Mouse (Mus musculus): ENCODE results near the gene Camkv. TPM values are rescaled to one million over a fixed set of nuclear protein-coding genes. Genes with fewer than 3 reads are reported as not detected.

The Camkv gene
- polyA plus RNA-seq, 1 experiment from 2014 or later, result 3.5 TPM

DNA sequence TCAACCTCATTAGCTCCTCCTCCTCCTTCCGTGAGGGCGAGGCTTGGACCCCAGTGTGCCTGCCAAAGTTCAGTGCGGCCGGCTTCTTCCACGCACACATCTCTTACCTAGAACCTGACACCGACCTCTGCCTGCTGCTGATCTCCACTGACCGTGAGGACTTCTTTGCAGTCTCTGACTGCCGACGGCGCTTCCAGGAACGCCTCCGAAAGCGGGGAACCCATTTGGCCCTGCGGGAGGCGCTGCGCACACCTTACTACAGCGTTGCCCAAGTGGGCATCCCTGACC, 33.9 kb upstream of the Camkv start:
- Histone ChIP-seq H3K4me2 (ENCODE audit: low read depth, low read length) (peak overlapping the region; percentile 71), H3K4me3 (ENCODE audit: low read depth, low read length) (no peak overlapping the region), H3K4me1 (ENCODE audit: control insufficient read depth, insufficient read depth, low read length) (no peaks in the 10 kb centered on the region; the same call in 1 of the 2 replicates), H3K9ac (replicated peaks; ENCODE audit: low read length) (no peak overlapping the region; the same call in 1 of the 2 replicates), H3K9me3 (replicated peaks; ENCODE audit: control insufficient read depth, low read length) (no peaks in the 10 kb centered on the region), H3K27ac (replicated peaks; ENCODE audit: low read depth, low read length) (no peak overlapping the region), H3K36me3 (replicated peaks; ENCODE audit: control insufficient read depth, insufficient read depth, low read depth, low read length) (no peaks in the 10 kb centered on the region), H3K27me3 (ENCODE audit: control insufficient read depth, insufficient read depth, low read length) (peaks cover 3% of the 10 kb centered on the region)
- 9% methylated on average over 17 of the region's 17 CpGs for WGBS
- no peak for ATAC-seq (replicated peaks; ENCODE audit: insufficient number of reproducible peaks, low FRiP score, low TSS enrichment, low read depth)
- no peak for DNase-seq (ENCODE audit: low spot score)

DNA sequence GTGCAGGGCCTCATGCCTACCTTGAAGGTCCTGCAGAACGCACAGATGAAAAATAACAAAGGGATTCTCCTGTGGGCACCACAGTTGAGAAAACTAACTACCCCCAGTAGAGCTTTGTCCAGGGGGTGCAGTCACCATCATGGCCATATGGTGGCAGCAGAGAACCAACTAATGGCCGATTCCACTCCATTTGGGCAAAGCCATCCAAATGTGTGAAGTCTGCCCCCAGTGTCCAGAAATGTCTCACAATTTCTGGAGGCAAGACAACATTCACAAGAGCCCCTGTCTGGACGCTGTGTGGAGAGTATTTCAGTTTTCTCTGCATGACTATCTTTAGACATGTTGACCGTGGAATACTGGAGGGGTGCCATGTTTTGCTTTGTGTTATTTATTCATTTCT, 30.7 kb upstream of the Camkv start:
- peak; percentile 94 for DNase-seq (ENCODE audit: low spot score)
- H3K9ac ChIP-seq (replicated peaks; ENCODE audit: low read length), result no peak overlapping the region
- peaks cover 3% of the 10 kb centered on the region for H3K27me3 ChIP-seq (ENCODE audit: control insufficient read depth, insufficient read depth, low read length)
- 10% methylated on average over 4 of the region's 4 CpGs for WGBS
- H3K4me2 ChIP-seq (ENCODE audit: low read depth, low read length), result no peak overlapping the region
- ATAC-seq (replicated peaks; ENCODE audit: insufficient number of reproducible peaks, low FRiP score, low TSS enrichment, low read depth), result peak; percentile 54
- no peaks in the 10 kb centered on the region; the same call in 1 of the 2 replicates for H3K4me1 ChIP-seq (ENCODE audit: control insufficient read depth, insufficient read depth, low read length)
- H3K4me3 ChIP-seq (ENCODE audit: low read depth, low read length), result no peak overlapping the region
- no peak overlapping the region for H3K27ac ChIP-seq (replicated peaks; ENCODE audit: low read depth, low read length)
- H3K9me3 ChIP-seq (replicated peaks; ENCODE audit: control insufficient read depth, low read length), result no peaks in the 10 kb centered on the region
- H3K36me3 ChIP-seq (replicated peaks; ENCODE audit: control insufficient read depth, insufficient read depth, low read depth, low read length), result no peaks in the 10 kb centered on the region

DNA sequence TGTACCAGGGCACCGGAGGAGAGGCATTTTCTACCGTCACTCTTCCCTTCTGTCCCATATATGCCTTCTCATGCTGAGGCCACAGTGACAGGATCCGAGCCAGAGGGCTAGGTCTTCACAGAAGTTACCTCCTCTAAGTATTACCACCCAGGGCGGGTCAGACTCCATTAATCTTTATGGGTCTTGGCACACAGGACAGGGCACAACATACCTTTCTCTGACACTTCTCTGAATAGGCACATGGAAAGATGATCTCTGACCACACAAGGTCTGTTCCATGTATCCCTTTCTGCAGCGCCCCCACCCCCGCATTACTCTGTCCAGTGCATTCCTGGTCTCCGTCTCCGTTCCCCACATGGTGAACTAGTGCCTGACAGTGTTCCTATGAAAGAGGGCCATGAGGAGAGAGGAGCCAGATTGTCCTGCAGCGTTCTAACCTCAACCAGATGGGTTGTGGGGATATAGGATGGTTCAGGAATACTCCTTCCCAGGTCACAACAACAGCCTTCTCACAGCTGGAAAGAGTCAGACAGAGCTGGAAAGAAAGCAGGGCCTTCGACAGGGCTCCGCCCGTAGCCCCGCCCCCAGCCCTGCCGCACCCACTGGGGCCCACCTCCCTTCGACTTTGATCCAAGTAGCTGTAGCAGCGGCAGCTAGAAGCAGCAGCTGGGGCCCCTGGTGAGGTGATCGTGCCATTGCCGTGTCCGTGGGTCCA, 29.1 kb upstream of the Camkv start, which contains the start of gene Mst1r:
TSS of gene Mst1r (plus strand) at position 622 of the 715 bp plus-strand sequence.
- H3K36me3 ChIP-seq (replicated peaks; ENCODE audit: control insufficient read depth, insufficient read depth, low read depth, low read length), result no peaks in the 10 kb centered on the region
- 17% methylated on average over 19 of the region's 19 CpGs for WGBS
- peak; percentile 41 for ATAC-seq (replicated peaks; ENCODE audit: insufficient number of reproducible peaks, low FRiP score, low TSS enrichment, low read depth)
- H3K9ac ChIP-seq (replicated peaks; ENCODE audit: low read length), result peak within 1 kb of the TSS; percentile 39
- peak; percentile 87 for DNase-seq (ENCODE audit: low spot score)
- peak within 1 kb of the TSS; percentile 54 for H3K4me2 ChIP-seq (ENCODE audit: low read depth, low read length)
- peak within 1 kb of the TSS; percentile 27 for H3K4me3 ChIP-seq (ENCODE audit: low read depth, low read length)
- peaks cover 3% of the 10 kb centered on the region for H3K27me3 ChIP-seq (ENCODE audit: control insufficient read depth, insufficient read depth, low read length)
- H3K4me1 ChIP-seq (ENCODE audit: control insufficient read depth, insufficient read depth, low read length), result no peaks in the 10 kb centered on the region
- H3K9me3 ChIP-seq (replicated peaks; ENCODE audit: control insufficient read depth, low read length), result no peaks in the 10 kb centered on the region
- H3K27ac ChIP-seq (replicated peaks; ENCODE audit: low read depth, low read length), result no peak within 1 kb of the TSS

DNA sequence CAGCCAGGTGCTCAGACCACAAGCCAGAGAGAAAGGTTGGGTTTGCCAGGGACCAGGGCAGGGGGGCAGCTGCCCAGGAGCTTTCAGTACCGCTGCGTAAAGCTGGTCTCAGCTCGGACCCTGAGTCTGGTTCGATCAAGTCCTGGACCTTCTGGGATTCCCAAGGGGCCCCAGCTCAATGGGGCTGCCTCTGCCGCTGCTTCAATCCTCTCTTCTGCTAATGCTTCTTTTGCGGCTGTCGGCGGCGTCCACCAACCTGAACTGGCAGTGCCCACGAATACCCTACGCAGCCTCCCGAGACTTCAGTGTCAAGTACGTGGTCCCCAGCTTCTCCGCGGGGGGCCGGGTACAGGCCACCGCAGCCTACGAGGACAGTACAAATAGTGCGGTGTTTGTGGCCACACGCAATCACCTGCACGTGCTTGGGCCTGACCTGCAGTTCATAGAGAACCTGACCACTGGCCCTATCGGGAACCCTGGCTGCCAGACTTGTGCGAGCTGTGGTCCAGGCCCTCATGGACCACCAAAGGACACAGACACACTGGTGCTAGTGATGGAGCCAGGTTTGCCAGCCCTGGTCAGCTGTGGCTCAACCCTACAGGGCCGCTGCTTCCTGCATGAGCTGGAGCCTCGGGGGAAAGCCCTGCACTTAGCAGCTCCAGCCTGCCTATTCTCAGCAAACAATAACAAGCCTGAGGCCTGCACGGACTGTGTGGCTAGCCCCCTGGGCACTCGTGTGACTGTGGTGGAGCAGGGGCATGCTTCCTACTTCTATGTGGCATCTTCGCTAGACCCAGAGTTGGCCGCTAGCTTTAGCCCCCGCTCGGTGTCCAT, 28.3 kb upstream of the Camkv start:
- WGBS, result 47% methylated on average over 31 of the region's 31 CpGs
- Histone ChIP-seq H3K9ac (replicated peaks; ENCODE audit: low read length) (peak overlapping the region; percentile 39), H3K27ac (replicated peaks; ENCODE audit: low read depth, low read length) (no peak overlapping the region), H3K4me1 (ENCODE audit: control insufficient read depth, insufficient read depth, low read length) (no peaks in the 10 kb centered on the region), H3K4me3 (ENCODE audit: low read depth, low read length) (peak overlapping the region; percentile 27), H3K4me2 (ENCODE audit: low read depth, low read length) (peak overlapping the region; percentile 54), H3K27me3 (ENCODE audit: control insufficient read depth, insufficient read depth, low read length) (no peaks in the 10 kb centered on the region), H3K36me3 (replicated peaks; ENCODE audit: control insufficient read depth, insufficient read depth, low read depth, low read length) (no peaks in the 10 kb centered on the region), H3K9me3 (replicated peaks; ENCODE audit: control insufficient read depth, low read length) (no peaks in the 10 kb centered on the region)
- ATAC-seq (replicated peaks; ENCODE audit: insufficient number of reproducible peaks, low FRiP score, low TSS enrichment, low read depth) (peak; percentile 24; the same call in 1 of the 2 replicates), DNase-seq (ENCODE audit: low spot score) (no peak)

DNA sequence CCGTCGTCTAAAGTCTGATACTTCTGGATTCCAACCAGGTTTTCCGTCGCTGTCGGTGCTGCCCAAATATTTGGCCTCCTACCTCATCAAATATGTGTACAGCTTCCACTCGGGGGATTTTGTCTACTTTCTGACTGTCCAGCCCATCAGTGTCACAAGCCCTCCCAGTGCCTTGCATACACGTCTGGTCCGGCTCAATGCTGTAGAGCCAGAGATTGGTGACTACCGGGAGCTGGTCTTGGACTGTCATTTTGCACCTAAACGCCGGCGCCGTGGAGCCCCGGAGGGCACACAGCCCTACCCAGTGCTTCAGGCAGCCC, 27.7 kb upstream of the Camkv start:
- Histone ChIP-seq H3K4me2 (ENCODE audit: low read depth, low read length) (no peak overlapping the region), H3K9ac (replicated peaks; ENCODE audit: low read length) (no peak overlapping the region), H3K4me3 (ENCODE audit: low read depth, low read length) (no peak overlapping the region), H3K27me3 (ENCODE audit: control insufficient read depth, insufficient read depth, low read length) (no peaks in the 10 kb centered on the region), H3K36me3 (replicated peaks; ENCODE audit: control insufficient read depth, insufficient read depth, low read depth, low read length) (no peaks in the 10 kb centered on the region), H3K27ac (replicated peaks; ENCODE audit: low read depth, low read length) (no peak overlapping the region), H3K9me3 (replicated peaks; ENCODE audit: control insufficient read depth, low read length) (no peaks in the 10 kb centered on the region), H3K4me1 (ENCODE audit: control insufficient read depth, insufficient read depth, low read length) (no peaks in the 10 kb centered on the region)
- WGBS, result 80% methylated on average over 14 of the region's 14 CpGs
- ATAC-seq (replicated peaks; ENCODE audit: insufficient number of reproducible peaks, low FRiP score, low TSS enrichment, low read depth) (no peak), DNase-seq (ENCODE audit: low spot score) (no peak)

DNA sequence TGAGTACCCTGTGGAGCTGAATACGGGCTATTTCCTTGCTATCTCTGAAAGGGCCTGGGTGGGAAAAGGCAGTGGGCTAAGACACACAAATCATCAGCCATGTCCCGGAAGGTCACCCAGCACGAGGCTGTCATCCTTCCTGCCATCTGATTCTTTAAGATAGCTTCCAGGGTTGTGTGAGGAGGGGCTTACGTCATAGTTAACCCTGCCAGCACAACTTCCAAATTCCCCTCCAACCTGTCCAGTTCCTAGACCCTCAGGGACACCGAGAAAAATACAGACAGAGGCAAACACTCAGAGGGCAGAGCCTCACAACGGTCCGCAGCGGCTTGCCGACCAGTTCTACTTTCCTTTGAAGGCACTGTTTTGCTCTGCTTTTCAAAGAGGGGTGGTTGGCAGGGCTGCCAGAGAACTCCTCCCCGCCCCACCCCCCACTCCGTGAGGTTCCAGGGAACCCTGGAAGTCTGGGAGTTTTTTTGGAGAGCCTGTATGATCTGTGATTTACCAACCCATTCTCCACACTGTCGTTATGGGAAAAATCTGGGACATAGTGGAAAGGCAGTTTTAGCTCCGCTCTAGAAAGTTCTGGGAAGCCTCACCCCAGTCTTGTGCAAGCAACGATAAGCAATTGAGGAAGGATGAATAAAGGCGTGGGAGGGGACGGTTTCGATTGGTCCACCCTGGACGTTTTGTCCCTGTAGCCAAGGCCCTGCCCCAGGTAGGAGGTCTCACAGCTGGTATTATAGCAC, 26.9 kb upstream of the Camkv start:
- H3K9me3 ChIP-seq (replicated peaks; ENCODE audit: control insufficient read depth, low read length), result no peaks in the 10 kb centered on the region
- H3K36me3 ChIP-seq (replicated peaks; ENCODE audit: control insufficient read depth, insufficient read depth, low read depth, low read length), result no peaks in the 10 kb centered on the region
- DNase-seq (ENCODE audit: low spot score), result no peak
- no peak overlapping the region for H3K4me2 ChIP-seq (ENCODE audit: low read depth, low read length)
- ATAC-seq (replicated peaks; ENCODE audit: insufficient number of reproducible peaks, low FRiP score, low TSS enrichment, low read depth), result no peak
- H3K9ac ChIP-seq (replicated peaks; ENCODE audit: low read length), result 0 out of 2 replicates have a peak overlapping the region, but pooled peaks have one; percentile 18
- 43% methylated on average over 18 of the region's 18 CpGs for WGBS
- H3K27me3 ChIP-seq (ENCODE audit: control insufficient read depth, insufficient read depth, low read length), result no peaks in the 10 kb centered on the region
- H3K4me1 ChIP-seq (ENCODE audit: control insufficient read depth, insufficient read depth, low read length), result no peaks in the 10 kb centered on the region
- no peak overlapping the region for H3K27ac ChIP-seq (replicated peaks; ENCODE audit: low read depth, low read length)
- H3K4me3 ChIP-seq (ENCODE audit: low read depth, low read length), result no peak overlapping the region

DNA sequence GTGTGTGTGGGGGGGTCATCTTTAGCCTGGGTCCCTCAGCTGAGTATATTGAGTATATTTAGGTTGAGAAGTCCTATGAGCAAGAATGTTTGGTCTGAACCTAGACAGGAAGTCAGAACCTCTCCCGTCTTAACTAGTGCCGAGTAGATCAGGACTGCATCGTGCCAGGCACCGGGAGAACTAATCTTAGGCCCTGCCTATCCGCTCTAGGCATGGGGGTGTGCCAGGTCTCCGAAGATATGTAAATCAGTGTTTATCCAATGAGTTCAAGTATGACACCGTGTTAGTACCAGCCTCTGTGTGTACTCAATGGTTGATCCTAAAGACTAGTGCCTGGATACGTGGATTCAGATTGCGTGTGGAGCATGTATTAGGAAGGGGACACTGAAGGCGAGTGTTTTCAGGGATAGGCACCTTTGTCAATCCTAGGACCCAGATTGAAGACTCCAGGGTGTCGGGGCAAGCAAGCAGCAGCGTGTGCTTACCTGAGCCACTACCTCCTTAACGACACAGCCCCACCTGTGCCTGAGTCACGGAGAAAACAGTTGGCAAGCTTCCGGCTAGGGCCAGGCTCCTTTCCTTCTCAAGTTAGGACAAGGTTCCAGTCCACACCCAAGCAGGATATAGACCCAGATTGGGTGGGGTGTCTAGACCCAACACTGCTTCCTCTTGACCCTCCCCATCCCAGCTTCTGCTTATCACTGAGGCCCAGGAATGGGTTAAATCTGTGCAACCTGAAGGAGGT, 25.3 kb upstream of the Camkv start:
- no peak overlapping the region for H3K9ac ChIP-seq (replicated peaks; ENCODE audit: low read length)
- no peak for DNase-seq (ENCODE audit: low spot score)
- H3K4me3 ChIP-seq (ENCODE audit: low read depth, low read length), result no peak overlapping the region
- H3K36me3 ChIP-seq (replicated peaks; ENCODE audit: control insufficient read depth, insufficient read depth, low read depth, low read length), result no peaks in the 10 kb centered on the region
- no peaks in the 10 kb centered on the region for H3K4me1 ChIP-seq (ENCODE audit: control insufficient read depth, insufficient read depth, low read length)
- WGBS, result 87% methylated on average over 15 of the region's 15 CpGs
- H3K4me2 ChIP-seq (ENCODE audit: low read depth, low read length), result no peak overlapping the region
- no peaks in the 10 kb centered on the region for H3K27me3 ChIP-seq (ENCODE audit: control insufficient read depth, insufficient read depth, low read length)
- no peak overlapping the region for H3K27ac ChIP-seq (replicated peaks; ENCODE audit: low read depth, low read length)
- no peaks in the 10 kb centered on the region for H3K9me3 ChIP-seq (replicated peaks; ENCODE audit: control insufficient read depth, low read length)
- no peak for ATAC-seq (replicated peaks; ENCODE audit: insufficient number of reproducible peaks, low FRiP score, low TSS enrichment, low read depth)
